Mouse (Mus musculus) thymus, adult 2 months (tissue): ENCODE data around the gene Limd1. TPM values are rescaled to one million over a fixed set of nuclear protein-coding genes. Genes with fewer than 3 reads are reported as not detected.

ENCODE experiments used
- DNase-seq: peaks from one replicate; pipeline ENCODE4 v3.0.0; 2021
- H3K27ac ChIP-seq: fragments of 200-500 bp; 2 replicates; pipeline ENCODE4 v1.5.1; 2012; ENCODE audit warnings: low read length, control low read depth; ENCODE audit not compliant: control insufficient read depth, insufficient read depth
- H3K27me3 ChIP-seq: fragments of 200-500 bp; 2 replicates; pipeline ENCODE4 v1.6.1; 2012; ENCODE audit warnings: mild to moderate bottlenecking, low read length, moderate library complexity, mixed read lengths; ENCODE audit not compliant: control insufficient read depth, insufficient read depth
- H3K36me3 ChIP-seq: fragments of 200-500 bp; 2 replicates; pipeline ENCODE4 v1.6.1; 2012; ENCODE audit warnings: mild to moderate bottlenecking, low read length, moderate library complexity; ENCODE audit not compliant: control insufficient read depth, insufficient read depth
- H3K4me1 ChIP-seq: fragments of 200-500 bp; replicated peaks from 2 replicates; pipeline ENCODE4 v1.6.1; 2012; ENCODE audit warnings: low read length; ENCODE audit not compliant: control insufficient read depth, insufficient read depth
- H3K4me3 ChIP-seq: fragments of 200-500 bp; 2 replicates; pipeline ENCODE4 v1.5.1; 2012; ENCODE audit warnings: mild to moderate bottlenecking, low read length, control low read depth, moderate library complexity; ENCODE audit not compliant: control insufficient read depth, insufficient read depth
- CTCF ChIP-seq: fragments of 200-500 bp; IDR thresholded peaks from 2 replicates; pipeline ENCODE4 v1.5.1; 2012; ENCODE audit warnings: mild to moderate bottlenecking, control low read depth, low read length, moderate library complexity, borderline replicate concordance; ENCODE audit not compliant: control insufficient read depth, poor library complexity, insufficient read depth; ENCODE audit errors: extremely low read depth
- POLR2A ChIP-seq: fragments of 200-500 bp; IDR thresholded peaks from 2 replicates; pipeline ENCODE4 v1.6.1; 2012; ENCODE audit warnings: mild to moderate bottlenecking, low read length, control low read depth, moderate library complexity; ENCODE audit not compliant: control insufficient read depth, poor library complexity, insufficient read depth; ENCODE audit errors: extremely low read depth
- WGBS: fragments of 180-500 bp; shearing (Covaris S2); methylation state at CpG from one replicate; pipeline ENCODE4 v1.1.7; 2018; 5-methylcytosine and 5-hydroxymethylcytosine counted together
- polyA plus RNA-seq: library from polyadenylated mRNA; depleted of rRNA; stranded (reverse); fragments of >200 nt; gene quantifications from 2 replicates; pipeline ENCODE4 v1.2.3, GENCODE M21; 2012

Limd1 gene
- polyA plus RNA-seq, 1 experiment, result 56.4 TPM

DNA sequence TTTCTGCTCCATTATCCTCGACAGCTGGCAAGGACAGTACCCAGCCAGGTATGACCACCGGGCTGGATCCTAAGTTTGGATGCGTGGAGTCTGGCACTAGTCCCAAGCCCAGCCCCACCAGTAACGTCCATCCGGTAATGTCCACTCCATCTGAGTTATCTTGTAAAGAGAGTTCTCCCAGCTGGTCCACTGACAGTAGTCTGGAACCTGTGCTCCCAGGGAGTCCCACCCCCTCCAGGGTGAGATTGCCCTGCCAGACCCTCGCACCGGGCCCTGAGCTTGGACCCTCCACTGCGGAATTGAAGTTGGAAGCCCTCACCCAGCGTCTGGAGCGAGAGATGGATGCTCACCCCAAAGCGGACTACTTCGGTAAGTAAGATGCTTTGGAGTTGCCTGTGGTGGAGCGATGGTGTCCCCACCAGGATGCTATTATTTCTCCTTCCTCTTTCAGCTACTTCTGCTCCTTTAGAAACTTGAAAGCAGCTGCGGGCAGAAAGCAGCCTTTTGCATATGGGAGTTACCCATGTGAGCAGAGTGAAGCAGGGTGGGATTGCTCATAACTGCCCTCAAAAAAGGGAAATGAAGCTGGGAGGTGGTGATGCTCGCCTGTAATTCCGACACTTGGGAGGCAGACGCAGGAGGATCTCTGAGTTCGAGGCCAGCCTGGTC lies 1.9 kb downstream of the Limd1 start:
- Histone ChIP-seq H3K4me1 (peaks cover 48% of the 10 kb centered on the region), H3K27me3 (no peaks in the 10 kb centered on the region), H3K36me3 (peaks cover 11% of the 10 kb centered on the region), H3K4me3 (peak overlapping the region; percentile 98), H3K27ac (no peak overlapping the region)
- no peak for TF ChIP-seq POLR2A
- no peak for TF ChIP-seq CTCF
- DNase-seq, result peak; percentile 14
- WGBS, result 50% methylated on average over 18 of the region's 18 CpGs

DNA sequence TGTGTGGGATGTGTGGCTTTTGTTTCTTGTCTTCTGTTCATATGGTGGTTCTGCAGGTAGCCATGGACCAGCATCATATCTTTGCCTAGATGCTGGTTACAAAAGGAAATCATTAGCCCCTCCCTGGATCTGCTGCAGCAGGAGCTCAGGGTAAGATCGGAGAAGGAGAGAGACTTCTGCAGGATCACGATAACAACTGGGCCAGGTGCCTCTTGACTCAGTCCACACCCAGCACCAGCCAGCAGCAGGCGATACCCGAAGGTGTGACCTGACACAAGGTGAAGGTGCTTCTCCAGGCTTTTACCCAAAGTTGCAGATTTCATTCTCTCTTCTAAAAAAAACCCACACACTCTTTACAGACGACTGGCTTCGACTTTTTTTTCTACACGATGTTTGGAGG lies 2.6 kb downstream of the Limd1 start:
- TF ChIP-seq POLR2A, result no peak
- no peak for TF ChIP-seq CTCF
- H3K36me3 ChIP-seq, result peaks cover 15% of the 10 kb centered on the region
- 76% methylated on average over 7 of the region's 7 CpGs for WGBS
- no peaks in the 10 kb centered on the region for H3K27me3 ChIP-seq
- no peak overlapping the region for H3K4me3 ChIP-seq
- peaks cover 48% of the 10 kb centered on the region for H3K4me1 ChIP-seq
- no peak overlapping the region for H3K27ac ChIP-seq
- no peak for DNase-seq

DNA sequence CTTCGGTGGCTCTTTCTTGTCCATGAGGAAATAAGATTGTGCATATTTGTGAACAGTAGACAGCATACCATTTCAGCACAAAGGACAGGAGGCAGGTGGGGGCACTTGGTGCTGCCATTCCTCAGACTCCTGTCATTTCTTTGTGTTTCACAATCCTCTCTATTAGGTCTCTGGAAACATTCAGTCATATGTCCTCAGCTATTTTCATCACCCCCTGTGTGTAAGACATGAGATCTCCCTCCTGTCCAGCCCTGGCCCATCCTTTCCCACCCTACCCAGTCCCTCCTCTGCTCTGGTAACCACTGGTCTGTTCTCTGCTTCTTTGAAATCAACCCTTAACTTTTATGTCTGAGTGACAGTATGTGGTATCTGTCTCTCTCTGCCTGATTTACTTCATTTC lies 5.1 kb downstream of the Limd1 start:
- Histone ChIP-seq H3K27me3 (no peaks in the 10 kb centered on the region), H3K27ac (no peak overlapping the region), H3K4me1 (peaks cover 47% of the 10 kb centered on the region), H3K4me3 (no peak overlapping the region), H3K36me3 (peaks cover 18% of the 10 kb centered on the region)
- DNase-seq, result no peak
- TF ChIP-seq CTCF (no peak), POLR2A (no peak)
- WGBS, result 94% methylated on average over 1 of the region's 1 CpGs

DNA sequence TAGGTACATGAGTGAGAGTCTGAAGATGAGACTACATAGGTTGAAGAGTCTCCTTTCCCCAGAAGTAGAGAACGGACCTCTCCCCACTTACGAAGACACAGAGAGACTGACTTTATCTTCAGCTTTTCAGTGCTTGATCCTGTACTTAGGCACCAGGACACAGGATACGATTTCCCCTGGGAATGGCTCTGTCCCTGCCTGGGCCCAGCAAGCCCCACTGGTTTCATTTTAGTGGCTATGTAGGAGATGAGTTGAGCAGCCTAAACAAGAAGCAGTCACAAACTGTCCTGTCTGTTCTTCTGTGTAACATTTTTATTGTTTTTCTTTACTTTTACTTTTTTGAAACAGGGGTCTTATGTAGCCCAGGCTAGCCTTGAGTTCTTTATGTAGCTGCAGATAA lies 6.3 kb downstream of the Limd1 start:
- H3K27ac ChIP-seq, result no peak overlapping the region

DNA sequence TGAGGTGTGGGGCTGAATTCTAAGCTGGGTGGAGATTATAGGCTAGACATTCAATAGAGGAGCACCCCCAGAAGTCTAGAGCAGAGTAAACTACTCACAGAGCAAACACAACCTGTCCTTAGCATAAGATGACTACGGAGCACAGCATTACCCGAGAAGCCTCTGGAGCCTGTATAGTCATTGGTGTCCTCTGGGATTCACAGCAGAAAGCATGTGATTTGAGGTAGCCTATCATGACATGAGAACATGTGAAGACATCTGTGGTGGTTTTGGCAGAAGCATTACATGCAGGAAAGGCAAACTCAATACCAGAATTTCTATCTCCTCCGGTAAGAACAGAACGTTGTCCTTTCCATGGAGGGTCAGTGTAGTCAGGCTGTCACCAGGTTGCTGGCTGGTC lies 7.1 kb downstream of the Limd1 start:
- peaks cover 18% of the 10 kb centered on the region for H3K36me3 ChIP-seq
- no peak for DNase-seq
- H3K27me3 ChIP-seq, result no peaks in the 10 kb centered on the region
- H3K4me1 ChIP-seq, result peaks cover 30% of the 10 kb centered on the region
- 92% methylated on average over 4 of the region's 4 CpGs for WGBS
- H3K27ac ChIP-seq, result no peak overlapping the region
- no peak for TF ChIP-seq CTCF
- no peak for TF ChIP-seq POLR2A
- H3K4me3 ChIP-seq, result no peak overlapping the region

More for the DNA sequence above, 6.3 kb downstream of the Limd1 start:
- peaks cover 37% of the 10 kb centered on the region for H3K4me1 ChIP-seq
- peaks cover 18% of the 10 kb centered on the region for H3K36me3 ChIP-seq
- H3K27me3 ChIP-seq, result no peaks in the 10 kb centered on the region
- H3K4me3 ChIP-seq, result no peak overlapping the region
- DNase-seq, result no peak
- TF ChIP-seq CTCF (no peak), POLR2A (no peak)
- 97% methylated on average over 3 of the region's 3 CpGs for WGBS

DNA sequence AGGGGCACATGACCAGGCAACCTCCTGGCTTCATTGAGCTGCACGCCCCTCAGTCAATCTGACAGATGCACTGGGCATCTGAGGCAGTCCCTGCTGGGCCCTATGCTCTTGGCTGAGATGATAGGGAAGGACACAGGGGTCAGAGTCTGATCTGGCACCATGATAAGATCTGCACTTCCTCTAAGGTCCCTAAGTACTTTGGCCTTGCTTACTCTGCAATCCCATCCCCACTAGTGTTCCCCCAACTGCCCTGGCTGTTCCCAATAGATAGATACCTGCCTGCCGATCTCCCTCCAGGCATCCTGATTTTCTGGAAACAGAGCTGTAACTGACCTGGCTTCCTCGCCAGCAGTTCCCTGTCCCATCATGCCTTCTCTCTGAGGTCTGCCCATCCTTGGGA lies 8.1 kb downstream of the Limd1 start:
- Histone ChIP-seq H3K4me1 (peaks cover 25% of the 10 kb centered on the region), H3K27ac (no peak overlapping the region), H3K4me3 (no peak overlapping the region), H3K27me3 (no peaks in the 10 kb centered on the region), H3K36me3 (peaks cover 17% of the 10 kb centered on the region)
- DNase-seq, result no peak
- WGBS, result 93% methylated on average over 3 of the region's 3 CpGs
- TF ChIP-seq POLR2A (no peak), CTCF (no peak)

DNA sequence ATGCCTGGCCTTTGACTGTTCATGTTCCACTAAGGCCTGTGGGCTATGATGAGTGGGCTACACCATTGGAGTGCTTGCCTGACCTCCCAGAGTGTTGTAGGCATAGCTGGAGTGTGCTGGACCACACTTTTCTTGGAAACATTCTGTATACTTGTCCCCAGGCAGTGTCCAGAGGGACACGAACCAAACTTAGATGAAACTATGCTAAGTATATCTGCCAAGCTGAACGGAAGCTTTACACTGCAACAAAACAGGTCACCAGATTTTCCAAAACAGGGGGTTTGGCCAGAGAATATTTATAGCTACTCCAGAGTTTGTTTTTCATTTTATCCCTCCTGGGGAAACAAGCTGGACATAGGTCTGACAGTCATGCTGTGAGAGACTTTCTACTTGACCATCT lies 10.6 kb downstream of the Limd1 start:
- peaks cover 16% of the 10 kb centered on the region for H3K4me1 ChIP-seq
- peaks cover 9% of the 10 kb centered on the region for H3K36me3 ChIP-seq
- 87% methylated on average over 2 of the region's 2 CpGs for WGBS
- no peak overlapping the region for H3K4me3 ChIP-seq
- no peak overlapping the region for H3K27ac ChIP-seq
- TF ChIP-seq CTCF (no peak), POLR2A (no peak)
- no peaks in the 10 kb centered on the region for H3K27me3 ChIP-seq
- DNase-seq, result no peak
